Mouse (Mus musculus): Measurements from ENCODE around the gene Lpcat2b.

Lpcat2b gene

DNA sequence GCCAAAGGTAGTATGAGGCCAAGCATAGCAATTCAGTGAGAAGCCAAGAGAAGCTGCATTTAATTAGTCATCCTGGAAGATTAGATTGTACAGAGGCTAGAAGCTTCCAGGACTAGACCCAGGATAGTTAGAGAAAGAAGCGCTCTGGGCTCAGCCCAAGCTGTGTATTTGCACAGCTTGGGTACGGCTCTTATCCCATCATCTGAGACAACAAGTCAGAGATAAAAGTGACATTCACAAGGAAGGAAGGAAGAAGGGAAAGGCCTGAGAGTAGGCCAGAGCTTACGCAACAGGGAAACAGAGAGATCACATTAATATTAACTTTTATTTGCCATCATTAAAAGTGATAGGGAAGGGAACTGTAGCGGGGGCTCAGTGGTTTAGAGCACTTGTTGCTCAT is 16.6 kb downstream of the Lpcat2b start:
- DNase-seq (ENCODE audit: extremely low read depth, low read depth), result no peak

DNA sequence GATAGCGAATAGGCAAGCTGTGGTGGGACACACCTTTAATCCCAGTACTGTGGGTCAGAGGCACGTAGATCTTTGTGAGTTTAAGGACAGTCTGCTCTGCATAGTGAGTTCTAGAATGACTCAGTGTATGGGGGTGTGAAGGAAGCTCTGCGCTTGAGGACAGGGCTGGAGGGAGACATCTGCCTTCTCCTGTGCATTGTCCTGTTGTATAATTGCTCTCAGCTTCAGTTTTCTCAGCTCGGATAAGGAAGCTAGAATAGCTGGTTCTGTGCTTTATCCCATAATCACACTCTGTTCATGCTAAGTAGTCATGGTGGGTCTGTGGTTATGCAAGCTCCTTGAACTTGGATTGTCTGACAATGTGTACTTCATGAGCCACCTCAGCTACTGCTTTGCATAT is 17.4 kb downstream of the Lpcat2b start:
- no peak for DNase-seq (ENCODE audit: extremely low read depth, low read depth)

DNA sequence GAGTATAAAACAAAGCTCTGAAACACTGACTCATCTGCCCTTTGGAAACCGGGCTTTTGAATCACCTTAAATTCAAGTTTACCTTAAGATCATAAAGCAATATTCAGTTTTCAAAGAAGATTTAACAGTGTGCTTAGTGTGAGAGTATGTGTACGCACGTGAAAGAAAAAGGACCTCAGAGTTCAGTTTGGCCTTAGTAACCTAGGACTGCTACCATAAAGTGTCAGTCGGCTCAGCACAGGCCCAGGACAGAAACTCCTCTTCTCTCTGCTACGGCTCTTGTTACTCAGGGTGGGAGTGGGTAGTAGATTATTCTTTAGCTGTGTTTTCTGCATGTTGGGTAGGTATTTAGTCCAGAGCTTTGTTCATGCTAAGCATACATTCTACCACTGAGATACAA is 18.3 kb downstream of the Lpcat2b start:
- no peak for DNase-seq (ENCODE audit: extremely low read depth, low read depth)

DNA sequence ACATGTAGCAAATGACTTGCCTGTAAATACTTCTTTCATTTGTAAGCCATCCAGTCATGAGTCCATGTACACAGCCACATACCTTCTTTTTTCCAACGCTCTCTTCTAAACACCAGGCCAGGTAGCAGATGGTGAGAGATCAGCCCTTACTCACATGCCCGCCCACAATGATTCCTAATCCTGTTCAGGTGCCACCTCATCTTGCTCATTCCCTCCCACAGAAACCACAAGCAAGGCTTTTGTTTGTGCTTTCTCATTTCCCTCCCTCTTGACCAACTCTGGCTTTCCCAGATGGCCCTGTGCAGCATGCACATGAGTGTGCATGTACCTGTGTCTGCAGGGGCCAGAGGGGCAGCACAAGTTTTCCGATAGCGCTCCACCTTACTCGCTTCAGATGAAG is 18.9 kb downstream of the Lpcat2b start:
- no peak for DNase-seq (ENCODE audit: extremely low read depth, low read depth)

DNA sequence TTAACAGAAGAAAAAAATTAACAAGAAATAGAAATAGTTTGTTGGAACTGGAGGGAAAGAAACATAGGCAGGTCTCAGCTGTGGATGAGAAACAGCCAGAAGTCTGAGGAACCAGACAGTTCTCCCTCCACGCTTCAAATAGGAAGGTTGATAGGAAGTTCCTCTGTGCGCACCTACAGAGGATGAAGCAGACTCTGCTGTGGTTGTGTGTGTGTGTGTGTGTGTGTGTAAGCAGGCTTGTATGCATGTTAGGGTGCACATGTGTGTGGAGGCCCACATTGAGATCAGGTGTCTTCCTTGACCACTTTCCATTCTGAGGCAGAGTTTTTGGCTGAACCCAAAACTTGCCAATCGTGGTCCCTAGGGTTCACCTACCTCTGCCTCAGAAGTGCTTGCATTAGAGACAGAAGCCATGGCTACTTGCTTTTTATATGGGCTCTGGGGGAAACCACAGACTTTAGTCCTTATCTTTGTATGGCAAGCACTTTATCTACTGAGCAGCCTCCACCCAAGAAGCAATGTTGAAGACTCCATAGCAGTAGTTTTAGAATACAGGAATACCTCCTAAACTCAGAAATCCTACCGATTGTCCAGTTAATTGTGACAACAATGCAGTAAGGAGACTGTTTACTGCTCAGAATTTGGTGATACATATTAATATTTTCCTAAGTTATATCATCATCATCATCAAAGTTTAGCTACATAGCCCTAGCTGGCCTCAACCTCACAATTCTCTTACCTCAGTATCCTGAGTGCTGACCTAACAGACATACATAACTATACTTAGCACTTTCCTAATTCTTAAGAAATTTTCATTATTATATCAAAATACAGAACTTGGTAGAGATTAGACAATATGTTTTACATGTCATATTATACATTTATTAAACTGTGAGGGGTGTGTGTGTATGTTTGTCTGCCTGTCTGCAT is 31.1 kb downstream of the Lpcat2b start:
- DNase-seq (ENCODE audit: extremely low read depth, low read depth), result peak; percentile 44

DNA sequence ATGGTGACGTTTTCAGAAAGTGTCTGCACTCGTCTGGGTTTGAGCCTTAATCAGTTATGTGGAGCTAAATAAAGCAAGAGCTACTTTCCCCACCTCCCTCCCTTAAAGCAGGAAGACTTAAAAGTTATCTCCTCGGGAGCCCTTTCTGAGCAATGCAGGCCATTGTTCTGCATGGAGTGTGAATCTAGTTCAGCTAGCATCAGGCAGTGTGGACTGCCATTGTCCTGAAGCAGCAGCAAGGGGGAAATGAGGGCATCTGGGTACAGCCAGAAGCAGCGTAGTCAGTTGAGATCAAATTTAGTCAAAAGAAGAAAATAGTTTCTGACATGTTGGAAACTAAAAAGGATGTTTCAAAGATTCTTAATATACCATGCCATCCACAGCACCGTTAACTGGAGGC is 35.2 kb downstream of the Lpcat2b start:
- DNase-seq (ENCODE audit: extremely low read depth, low read depth), result no peak

DNA sequence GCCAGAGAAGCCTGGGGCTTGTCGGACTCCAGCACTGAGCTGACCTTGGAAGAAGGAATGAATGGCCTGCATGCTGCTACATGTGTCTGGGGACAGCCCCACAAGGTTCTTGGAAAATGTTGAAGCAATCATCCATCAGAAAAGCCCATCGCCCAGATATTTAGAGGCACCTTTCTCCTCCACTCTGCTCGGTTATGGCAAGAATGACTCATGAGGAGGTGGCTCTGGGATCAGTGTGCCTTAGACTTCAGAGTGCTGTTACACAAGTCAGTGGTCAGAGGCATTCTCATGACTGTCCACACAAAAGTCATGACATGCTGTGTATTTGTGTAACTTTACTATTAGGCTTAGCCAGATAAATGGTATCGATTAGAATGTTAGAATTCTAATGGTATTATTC is 35.7 kb downstream of the Lpcat2b start:
- no peak for DNase-seq (ENCODE audit: extremely low read depth, low read depth)

DNA sequence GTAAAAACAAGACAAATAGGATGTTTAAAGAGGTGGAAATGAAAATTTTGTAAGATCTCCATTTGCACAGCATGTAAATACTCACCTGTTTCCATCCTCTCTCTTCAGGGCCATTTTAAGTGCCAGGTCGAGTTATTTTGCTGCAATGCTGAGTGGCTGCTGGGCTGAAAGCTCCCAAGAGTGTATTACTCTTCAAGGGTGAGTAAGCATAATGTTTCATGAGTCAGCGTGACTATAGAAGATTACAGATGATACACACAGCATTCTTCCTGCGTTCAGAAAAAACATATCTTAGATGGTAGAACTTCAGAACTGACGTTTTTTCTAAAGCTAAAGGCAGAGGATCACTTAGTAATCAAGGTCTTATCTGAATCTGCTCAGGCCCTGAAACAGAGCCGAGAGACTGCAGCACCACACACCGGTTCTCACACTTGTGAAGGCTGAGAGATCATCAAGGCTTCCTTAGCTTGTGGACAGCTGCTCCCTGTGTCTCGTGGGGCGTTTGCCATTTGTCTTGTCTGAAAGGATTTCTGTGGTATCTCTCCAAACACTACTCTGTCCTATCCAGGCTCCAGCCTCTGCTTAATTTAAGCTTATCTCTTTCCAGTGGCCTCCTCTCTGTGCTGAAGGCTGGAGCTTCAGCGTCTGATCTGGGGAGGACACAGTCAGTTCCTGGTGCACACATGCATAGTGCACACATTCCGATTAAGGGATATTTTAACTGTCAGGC is 39.4 kb downstream of the Lpcat2b start:
- peak; percentile 44 for DNase-seq (ENCODE audit: extremely low read depth, low read depth)

DNA sequence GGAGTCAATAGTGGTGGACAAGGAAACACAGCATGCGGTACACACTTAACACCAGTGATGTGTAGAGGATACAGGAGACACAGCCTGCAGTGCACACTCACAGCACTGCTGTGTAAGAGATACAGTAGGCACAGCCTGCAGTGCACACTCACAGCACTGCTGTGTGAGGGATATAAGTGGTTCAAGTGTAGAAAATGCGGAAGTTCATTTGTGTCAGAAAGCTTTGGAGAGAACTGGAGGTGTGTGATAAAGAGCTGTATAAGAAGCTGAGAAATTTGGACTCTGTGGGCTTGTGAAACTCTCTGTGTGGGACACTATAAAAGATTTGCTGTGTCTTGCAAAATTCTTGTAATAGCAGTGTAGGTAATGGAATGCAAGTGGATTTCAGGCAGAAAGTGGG is 48.8 kb downstream of the Lpcat2b start:
- peak; percentile 92 for DNase-seq (ENCODE audit: extremely low read depth, low read depth)

Measured in MEL-GATA-1-ER (cell line).